Mouse (Mus musculus) large intestine, adult 2 months (tissue): ENCODE results near the gene Wrb. TPM values are rescaled to one million over a fixed set of nuclear protein-coding genes. Genes with fewer than 3 reads are reported as not detected.

Experiments
- polyA plus RNA-seq: library from polyadenylated mRNA; depleted of rRNA; stranded (reverse); fragments of >200 nt; gene quantifications from 2 replicates; pipeline ENCODE4 v1.2.3, GENCODE M21; 2012; rRNA removed

Wrb gene
- polyA plus RNA-seq, 1 experiment: 14.0 TPM

Other genes starting within 250 kb of the Wrb start
- gene Psmg1, start 154.4 kb upstream of the Wrb start, polyA plus RNA-seq: 22.1 and 23.2 TPM in 2 replicates
- 12.8 and 21.1 TPM in 2 replicates for gene Brwd1, start 62.9 kb upstream of the Wrb start, polyA plus RNA-seq
- gene Hmgn1, start 17.7 kb upstream of the Wrb start, polyA plus RNA-seq: 16.6 and 18.2 TPM in 2 replicates
- 0.16 TPM in 1 of 2 replicates, not detected in the other for gene Lca5l, start 46.9 kb downstream of the Wrb start, polyA plus RNA-seq
- 23.8 and 40.1 TPM in 2 replicates for gene Sh3bgr, start 55.0 kb downstream of the Wrb start, polyA plus RNA-seq
- 2.4 and 5.8 TPM in 2 replicates for gene B3galt5, start 90.4 kb downstream of the Wrb start, polyA plus RNA-seq